In genomic region chr13:76101989-76102388, GRCm38 (mm10) we compare ENCODE assay signal across 11 mouse cellular contexts. TPM values are rescaled to one million over a fixed set of nuclear protein-coding genes. Genes with fewer than 3 reads are reported as not detected.
"Had no signal": no experiment of that assay in that cellular context is flagged by ENCODE, and none has a peak within 500 bp of the region (broad histone marks: within the 10 kb centered on the region; RNA-seq: fewer than 3 reads in every experiment).

No protein-coding gene starts in this region.

- H3K4me3 ChIP-seq: limb, embryonic 13.5 days; midbrain, embryonic 12.5 days; stomach, embryonic 15.5 days had no signal

- H3K36me3 ChIP-seq: midbrain, embryonic 12.5 days; stomach, embryonic 15.5 days had no signal

- H3K27ac ChIP-seq: limb, embryonic 13.5 days; liver, embryonic 14.5 days; midbrain, embryonic 12.5 days; stomach, embryonic 15.5 days had no signal

- H3K4me2 ChIP-seq: limb, embryonic 13.5 days; midbrain, embryonic 12.5 days; stomach, embryonic 15.5 days had no signal

- DNase-seq: kidney, postnatal 10 days; kidney, postnatal 4 days; left cerebral cortex, postnatal 4 days; lung, adult 18-20 months; right cerebral cortex, postnatal 14 days had no signal

- H3K27me3 ChIP-seq: limb, embryonic 13.5 days; midbrain, embryonic 12.5 days; stomach, embryonic 15.5 days had no signal

RNA-seq across cellular contexts. Expression of gene Gpr150, which starts 45.2 kb away (rescaled TPM):
- total RNA-seq: liver, adult 2 months had no signal
- polyA plus RNA-seq: limb, embryonic 13.5 days; liver, adult 2 months; urinary bladder, adult 2 months had no signal
